Mouse (Mus musculus) gastrocnemius, postnatal 4 days (tissue): ENCODE results near the gene Gimap3. TPM values are rescaled to one million over a fixed set of nuclear protein-coding genes. Genes with fewer than 3 reads are reported as not detected.

Source experiments
- DNase-seq, 2 experiments: peaks; one replicate each; pipeline ENCODE4 v3.0.0; 2021 to 2022; ENCODE audit warnings: low spot score in 2 of 2, mixed read lengths in 2 of 2
- total RNA-seq, 2 experiments: library from RNA; stranded (reverse); gene quantifications; 2 replicates each; pipeline ENCODE4 v1.2.3; 2021

Gene Gimap3
- total RNA-seq, 2 experiments from 2014 or later = 0.17 TPM; not detected in 1

DNA sequence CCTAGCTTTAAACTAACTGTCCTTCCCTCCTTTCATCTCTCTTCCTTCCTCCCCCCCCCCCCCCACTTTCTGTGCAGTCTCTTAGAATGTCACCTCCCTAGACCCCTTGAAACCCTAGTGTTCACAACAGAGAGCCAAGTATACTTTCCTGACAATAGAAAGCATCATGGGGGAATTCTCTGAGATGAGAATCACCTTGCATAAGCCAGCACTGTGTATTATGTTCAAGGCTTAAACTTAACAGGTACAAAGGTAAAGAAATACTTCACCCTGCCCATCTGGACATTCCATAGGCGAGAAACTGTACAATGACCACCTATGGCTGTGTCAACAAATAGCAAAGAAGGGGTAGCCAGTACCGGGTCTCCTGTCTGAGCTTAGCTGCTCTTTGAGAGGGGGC, 25.2 kb downstream of the Gimap3 start:
- DNase-seq = no peak

DNA sequence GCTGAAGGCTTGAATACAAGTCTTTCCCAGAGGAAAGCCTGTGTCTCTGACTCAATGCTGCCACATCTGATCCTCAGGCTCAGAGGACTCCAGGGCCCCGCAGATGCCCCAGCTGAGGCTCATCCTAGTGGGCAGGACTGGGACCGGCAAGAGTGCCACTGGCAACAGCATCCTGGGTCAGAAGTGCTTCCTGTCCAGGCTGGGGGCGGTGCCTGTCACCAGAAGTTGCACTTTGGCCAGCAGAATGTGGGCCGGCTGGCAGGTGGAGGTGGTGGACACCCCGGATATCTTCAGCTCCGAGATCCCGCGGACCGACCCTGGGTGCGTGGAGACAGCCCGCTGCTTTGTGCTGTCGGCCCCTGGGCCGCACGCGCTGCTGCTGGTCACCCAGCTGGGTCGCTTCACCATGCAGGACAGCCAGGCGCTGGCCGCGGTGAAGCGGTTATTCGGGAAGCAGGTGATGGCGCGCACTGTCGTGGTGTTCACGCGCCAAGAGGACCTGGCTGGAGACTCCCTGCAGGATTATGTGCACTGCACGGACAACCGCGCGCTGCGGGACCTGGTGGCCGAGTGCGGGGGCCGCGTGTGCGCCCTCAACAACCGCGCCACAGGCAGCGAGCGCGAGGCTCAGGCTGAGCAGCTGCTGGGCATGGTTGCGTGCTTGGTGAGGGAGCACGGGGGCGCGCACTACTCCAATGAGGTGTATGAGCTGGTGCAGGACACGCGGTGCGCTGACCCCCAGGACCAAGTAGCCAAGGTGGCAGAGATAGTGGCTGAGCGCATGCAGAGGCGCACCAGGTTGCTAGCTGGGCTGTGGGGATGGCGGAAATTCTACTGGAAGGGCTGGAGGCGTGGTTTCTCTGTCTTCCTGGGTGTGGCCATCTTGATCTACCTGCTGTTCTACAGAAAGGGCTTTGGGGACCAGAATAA, 28.0 kb downstream of the Gimap3 start:
- DNase-seq = no peak

DNA sequence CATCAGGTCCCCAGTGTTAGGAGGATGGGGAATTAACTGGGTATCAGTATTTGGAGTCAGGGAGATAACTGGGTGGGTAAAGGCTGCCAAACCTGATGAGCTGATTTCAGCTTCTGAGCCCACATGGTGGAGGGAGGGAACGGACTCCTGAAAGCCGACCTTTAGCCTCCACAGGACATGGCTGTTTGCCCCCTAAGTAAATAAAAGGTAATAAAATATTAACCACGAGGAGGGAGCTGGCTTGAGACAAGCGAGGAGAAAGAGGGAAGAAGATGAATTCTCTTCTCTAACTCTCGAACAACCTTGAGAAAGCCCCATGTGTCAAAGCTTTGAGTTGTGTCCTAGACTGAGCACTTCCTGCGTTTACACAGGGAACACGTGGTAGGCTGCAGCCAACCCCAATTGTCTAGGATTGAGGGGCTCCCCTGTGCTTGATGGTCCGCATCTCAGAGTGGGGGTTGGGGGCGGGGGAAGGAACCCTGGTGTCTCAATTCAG, 28.9 kb downstream of the Gimap3 start:
- DNase-seq = no peak

DNA sequence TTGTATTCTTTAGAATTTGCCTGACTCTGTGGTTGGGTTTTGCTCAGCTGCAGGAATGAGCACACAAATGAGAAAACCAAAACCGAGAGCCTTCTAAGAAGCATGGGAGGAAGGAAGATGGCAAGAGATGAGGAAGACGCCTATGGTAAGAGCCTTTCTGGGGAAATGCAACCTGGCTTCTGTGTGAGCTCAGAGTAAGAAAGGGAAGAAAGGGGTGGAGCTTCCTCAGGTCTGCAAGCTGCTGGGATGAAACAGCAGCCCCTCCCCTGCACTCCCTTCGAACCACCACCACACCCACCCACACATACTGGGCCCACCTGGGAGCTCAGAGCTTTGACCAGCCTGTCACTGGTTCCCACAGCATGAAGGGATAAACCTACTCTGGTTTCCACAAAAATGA, 29.4 kb downstream of the Gimap3 start:
- no peak for DNase-seq

DNA sequence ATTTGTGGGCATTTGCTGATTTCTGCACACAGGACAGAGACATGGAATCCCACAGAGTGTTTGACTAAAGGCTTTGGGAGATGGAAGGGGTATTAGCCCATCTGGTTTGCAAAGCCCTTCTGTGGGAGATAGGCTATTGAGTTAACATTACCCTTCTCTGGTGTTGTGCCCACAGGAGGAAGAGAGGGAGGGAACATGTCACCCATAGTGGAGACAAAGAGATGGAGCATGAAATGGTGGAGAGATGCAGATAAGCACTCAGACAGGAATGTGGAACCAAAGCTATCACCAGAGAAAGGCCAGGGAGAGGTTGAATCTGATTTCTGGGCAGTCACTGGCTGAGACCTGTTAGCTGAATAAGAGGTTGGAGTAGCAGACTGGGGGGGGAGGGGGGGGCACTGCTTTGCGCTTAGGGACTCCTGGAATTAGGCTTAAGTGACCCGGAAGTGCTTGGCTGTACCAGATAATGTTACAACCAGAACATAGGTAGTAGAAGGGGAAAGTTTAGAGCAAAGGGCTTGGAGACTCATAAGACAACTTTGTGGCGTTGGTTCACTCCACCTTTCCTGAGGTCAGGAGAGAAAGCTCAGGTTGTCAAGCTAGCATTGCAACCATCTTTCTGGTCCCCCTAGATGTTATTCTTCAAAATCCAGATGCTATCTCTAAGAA, 30.0 kb downstream of the Gimap3 start:
- no peak for DNase-seq

DNA sequence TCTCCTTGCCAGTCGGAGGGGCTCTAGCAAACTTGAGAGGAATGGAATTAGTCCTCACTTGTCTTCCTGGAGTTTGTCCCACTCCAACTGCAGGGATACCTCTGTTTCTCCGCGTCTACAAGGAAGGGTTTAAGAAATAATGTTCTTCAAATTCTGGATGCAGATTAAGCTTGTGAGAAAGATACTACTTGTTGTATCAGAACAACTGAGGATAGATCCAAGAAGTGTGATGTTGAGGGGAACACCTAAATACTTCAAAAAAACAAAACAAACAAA, 30.9 kb downstream of the Gimap3 start:
- no peak for DNase-seq

DNA sequence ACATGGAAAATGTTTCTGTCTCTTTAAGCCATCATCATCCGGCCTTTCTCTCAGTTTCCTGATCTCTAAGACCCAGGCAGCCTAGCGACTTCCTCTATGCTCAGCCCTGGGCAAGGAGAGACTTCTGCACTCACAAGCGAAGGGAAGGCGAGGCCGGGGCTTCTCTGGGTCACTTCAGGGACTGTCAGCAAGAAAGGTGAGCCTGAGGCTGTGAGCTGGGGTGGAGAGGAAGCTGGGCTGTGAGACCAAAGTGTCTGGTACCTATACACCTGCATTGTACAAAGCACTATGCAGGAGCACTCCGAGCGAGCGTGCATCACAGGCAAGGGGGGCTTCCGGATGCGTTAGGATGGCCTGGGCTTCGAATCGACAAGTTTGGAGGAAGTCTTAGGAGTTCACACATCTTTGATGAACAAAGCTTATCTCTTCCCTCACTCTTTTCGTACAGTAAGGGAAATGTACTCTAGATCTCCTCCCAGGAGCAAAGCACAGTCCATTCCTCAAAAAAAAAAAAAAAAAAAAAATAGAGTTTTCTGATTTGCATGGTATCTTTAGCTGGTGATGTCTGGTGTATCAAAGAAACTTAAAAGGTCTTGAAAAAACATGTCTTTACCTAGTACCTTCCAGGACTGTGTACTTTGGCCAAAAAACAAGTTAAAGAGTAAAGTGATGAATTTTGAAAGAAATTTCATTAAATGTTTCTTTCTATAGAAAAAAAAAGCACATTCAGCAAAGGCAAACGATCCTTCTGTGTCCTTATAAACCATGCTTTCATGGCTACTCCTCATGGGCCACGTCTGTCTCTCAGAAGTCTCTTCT, 31.5 kb downstream of the Gimap3 start, which contains the start of gene Gimap1:
Gene Gimap1 (plus strand): TSS at position 94 of the 819 bp plus-strand sequence.
- DNase-seq = no peak

DNA sequence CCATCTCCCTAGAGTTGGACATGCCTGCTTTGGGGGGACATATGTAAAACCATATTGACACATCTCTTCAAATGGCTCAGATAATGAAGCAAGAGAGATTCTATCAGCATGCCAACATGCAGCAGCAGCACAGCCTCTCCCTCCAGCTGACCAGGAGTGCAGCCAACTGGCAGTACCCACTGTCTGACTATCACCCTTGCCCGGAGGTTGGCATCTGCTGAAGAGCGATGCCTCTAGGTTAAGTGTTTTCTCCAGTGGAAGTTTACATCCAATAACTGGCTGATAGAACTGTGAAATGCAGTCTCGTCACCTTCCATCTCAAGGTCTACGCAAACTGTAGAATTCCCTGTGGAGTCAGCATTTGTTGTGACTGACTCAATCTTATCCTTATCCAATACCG, 33.0 kb downstream of the Gimap3 start:
- DNase-seq = no peak

DNA sequence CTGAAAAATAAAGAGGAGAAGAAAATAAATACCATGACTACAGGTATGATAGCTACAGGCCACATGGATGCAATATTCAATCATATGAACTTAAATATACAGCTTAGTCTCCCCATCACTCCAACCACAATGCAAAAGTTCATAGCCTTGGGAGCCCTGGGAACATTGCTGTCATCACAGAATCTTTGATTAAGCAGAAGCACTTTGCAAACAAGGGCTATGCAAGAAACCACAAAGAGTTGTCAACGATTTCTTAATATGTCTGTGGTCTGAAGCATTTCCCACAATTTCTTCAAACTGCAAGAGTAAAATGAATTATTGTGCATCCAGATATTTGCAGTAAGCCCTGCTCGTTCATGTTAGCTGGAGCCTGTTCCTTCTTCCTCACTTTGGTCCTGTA, 33.6 kb downstream of the Gimap3 start:
- no peak for DNase-seq

DNA sequence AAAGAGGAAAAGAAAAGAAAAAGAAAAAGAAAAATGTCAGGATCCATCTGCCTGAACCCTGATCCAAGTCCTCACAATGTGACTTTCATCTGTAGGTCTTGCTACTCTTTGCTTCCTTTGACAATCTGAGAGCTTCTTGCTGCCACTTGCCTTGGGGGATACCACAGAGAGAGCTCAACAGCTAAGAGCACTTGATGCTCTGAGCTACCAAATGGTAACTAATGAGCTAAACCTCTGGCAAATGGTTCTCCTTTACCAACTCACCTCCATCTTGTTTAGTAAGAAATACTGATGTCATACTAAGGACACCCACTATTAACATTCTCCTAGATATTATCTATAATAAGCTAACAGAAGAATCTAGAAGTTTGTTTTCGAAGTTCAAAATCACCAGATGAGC, 37.0 kb downstream of the Gimap3 start:
- no peak for DNase-seq

DNA sequence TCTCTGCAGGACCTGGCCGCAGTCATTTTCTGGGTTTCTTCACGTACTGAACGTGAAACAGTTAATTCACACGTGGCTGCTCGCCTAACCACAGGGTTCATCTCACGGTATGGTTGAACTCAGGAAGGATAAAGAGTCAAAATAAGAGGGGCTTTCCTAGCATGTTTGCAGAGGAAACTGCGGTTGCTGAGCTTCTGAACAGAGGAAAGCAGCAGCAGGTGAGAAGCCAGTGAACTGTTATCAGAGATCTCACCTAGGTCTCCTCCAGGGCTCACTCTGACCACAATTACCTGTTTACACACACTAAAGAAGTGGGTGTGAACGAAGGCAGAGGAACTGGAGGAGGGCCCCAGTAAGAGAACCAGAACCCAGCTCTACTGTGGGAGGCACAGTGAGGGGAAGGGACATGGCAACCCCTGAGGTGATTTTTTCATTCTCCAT, 37.8 kb downstream of the Gimap3 start:
- DNase-seq = no peak

DNA sequence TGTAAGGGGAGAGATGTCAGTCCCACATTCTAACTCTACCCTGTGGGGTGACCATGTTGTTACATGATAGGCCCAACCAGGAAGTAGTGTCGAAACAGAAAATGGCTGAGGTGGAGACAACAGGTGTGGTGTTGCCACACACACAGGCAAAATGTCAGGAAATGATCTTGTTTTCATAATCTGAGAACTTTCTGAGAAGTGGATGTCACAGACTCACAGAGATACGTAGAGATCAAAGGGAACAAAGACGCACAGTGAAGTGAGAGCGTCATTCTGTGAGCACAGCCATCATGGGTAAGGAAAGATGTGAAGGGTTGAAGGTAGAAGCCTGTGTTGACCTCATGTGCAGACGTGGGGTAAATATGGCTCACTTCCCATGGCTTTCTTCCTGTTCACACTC, 42.9 kb downstream of the Gimap3 start:
- DNase-seq = no peak

DNA sequence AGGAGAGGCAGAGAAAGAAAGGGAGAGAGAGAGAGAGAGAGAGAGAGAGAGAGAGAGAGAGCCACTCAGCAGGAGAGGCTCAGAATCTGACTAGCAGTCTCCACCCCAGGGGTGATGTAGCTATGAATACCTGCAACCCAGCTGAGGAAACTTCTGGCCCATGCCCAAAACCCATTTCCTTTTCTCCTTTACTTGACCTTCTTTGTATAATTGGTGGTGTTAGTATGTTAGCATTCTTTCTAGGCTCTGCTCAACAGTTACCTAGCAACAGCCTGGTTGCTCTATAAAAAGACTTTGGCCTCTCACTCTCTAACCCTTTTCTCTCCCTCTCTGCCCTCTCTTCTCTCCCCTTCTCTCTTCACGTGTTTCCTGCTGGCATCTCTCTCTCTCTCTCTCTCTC, 45.2 kb downstream of the Gimap3 start:
- DNase-seq = no peak

DNA sequence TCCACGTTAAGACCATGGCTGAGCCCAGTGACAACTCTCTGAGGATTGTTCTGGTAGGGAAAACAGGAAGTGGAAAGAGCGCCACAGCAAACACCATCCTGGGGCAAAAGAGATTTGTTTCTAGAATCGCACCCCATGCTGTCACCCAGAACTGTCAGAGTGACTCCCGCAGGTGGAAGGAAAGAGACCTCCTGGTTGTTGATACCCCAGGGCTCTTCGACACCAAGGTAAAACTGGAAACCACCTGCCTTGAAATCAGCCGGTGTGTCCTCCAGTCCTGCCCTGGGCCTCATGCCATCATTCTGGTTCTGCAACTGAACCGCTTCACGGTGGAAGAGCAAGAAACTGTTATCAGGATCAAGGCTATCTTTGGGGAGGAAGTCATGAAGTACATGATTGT, 47.2 kb downstream of the Gimap3 start:
- no peak for DNase-seq

DNA sequence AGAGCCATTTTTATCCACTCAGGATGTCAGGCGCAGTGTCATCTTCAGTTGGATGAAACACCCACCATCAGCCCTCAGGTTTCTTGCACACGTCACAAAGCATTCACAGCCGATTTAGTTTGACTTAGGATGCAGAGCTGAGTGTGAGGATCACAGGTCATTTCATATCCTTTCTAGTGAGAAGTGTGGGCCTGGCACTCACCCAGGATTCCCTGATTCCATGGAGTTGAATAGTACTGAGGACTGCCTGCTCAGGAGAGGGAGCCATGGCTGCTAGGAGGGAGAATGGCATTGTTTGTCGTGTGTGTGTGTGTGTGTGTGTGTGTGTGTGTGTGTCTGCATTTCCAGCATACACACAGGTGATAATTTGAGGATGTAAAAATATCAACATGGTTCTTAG, 50.3 kb downstream of the Gimap3 start:
- DNase-seq = no peak

DNA sequence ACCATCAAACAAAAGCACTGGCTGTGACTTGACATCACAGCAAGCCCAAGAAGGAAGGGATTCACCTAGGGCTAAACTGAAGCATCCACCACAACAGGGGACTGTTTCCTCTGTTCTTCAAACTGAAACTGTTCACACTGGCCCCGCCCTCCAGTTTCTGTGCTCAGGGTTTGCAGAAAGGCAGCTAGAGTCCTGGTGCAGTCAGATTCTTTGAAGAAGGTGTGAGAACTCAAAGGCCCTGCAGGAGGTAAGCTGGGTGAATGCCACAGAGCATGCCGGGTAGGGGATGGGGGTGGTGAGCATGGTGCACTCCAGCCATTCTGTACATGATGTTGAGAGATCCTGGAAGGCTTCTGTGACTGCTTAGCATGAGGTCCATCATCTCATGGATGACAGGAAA, 52.2 kb downstream of the Gimap3 start, which contains the start of the genes Gm28053 and Gimap7:
Gene Gm28053 (plus strand): TSS at position 153 of the 400 bp plus-strand sequence.
Gene Gimap7 (plus strand): TSS at position 167 of the 400 bp plus-strand sequence.
- DNase-seq = no peak

Other genes with a start within 250 kb of the Gimap3 start
- gene Atp6v0e2, start 233.2 kb downstream of the Gimap3 start, total RNA-seq = 10 to 100 TPM; 29.7 to 33.3 TPM
- 10 to 100 TPM; 15.8 to 20.1 TPM for gene Lrrc61, start 216.1 kb downstream of the Gimap3 start, total RNA-seq
- gene Rarres2, start 198.1 kb downstream of the Gimap3 start, total RNA-seq = 10 to 100 TPM; 57.3 to 67.1 TPM
- gene Gm45021, start 181.2 kb downstream of the Gimap3 start, total RNA-seq = not detected
- gene Repin1, start 177.0 kb downstream of the Gimap3 start, total RNA-seq = 10 to 100 TPM; 29.1 to 31.9 TPM
- gene Gm44965, start 176.9 kb downstream of the Gimap3 start, total RNA-seq = 1 to 10 TPM in 1 of 2 experiments, not detected in 1; 3.5 TPM
- 1 to 10 TPM; 6.7 to 6.8 TPM for gene Zfp775, start 168.8 kb downstream of the Gimap3 start, total RNA-seq
- under 1 TPM; 0.34 to 0.37 TPM for gene AI854703, start 144.1 kb downstream of the Gimap3 start, total RNA-seq
- 1 to 10 TPM; 5.0 to 7.3 TPM for gene Gimap8, start 123.6 kb downstream of the Gimap3 start, total RNA-seq
- 1 to 10 TPM; 2.3 to 3.2 TPM for gene Gimap9, start 94.7 kb downstream of the Gimap3 start, total RNA-seq
- 10 to 100 TPM; 18.9 to 19.4 TPM for gene Gimap4, start 86.3 kb downstream of the Gimap3 start, total RNA-seq
- 10 to 100 TPM; 30.3 to 35.4 TPM for gene Gimap6, start 62.6 kb downstream of the Gimap3 start, total RNA-seq
- 1 to 10 TPM; 2.4 to 4.7 TPM for gene Gm28053, start 52.2 kb downstream of the Gimap3 start, total RNA-seq
- gene Gimap7, start 52.2 kb downstream of the Gimap3 start, total RNA-seq = not detected
- 10 to 100 TPM in 1 of 2 experiments, 1 to 10 TPM in 1; 9.0 to 10.9 TPM for gene Gimap1, start 31.8 kb downstream of the Gimap3 start, total RNA-seq
- 1 to 10 TPM; 7.4 to 8.7 TPM for gene Gimap5, start 24.7 kb downstream of the Gimap3 start, total RNA-seq
- 10 to 100 TPM; 18.9 to 30.2 TPM for gene Tmem176a, start 70.1 kb upstream of the Gimap3 start, total RNA-seq
- 10 to 100 TPM; 62.0 to 78.8 TPM for gene Tmem176b, start 70.6 kb upstream of the Gimap3 start, total RNA-seq
- not detected for gene Aoc1, start 102.0 kb upstream of the Gimap3 start, total RNA-seq
- gene 1600015I10Rik, start 159.0 kb upstream of the Gimap3 start, total RNA-seq = not detected
- not detected for gene Doxl2, start 204.1 kb upstream of the Gimap3 start, total RNA-seq
- not detected for gene Svs1, start 216.0 kb upstream of the Gimap3 start, total RNA-seq